Mouse (Mus musculus): Measurements from ENCODE around the gene Cpped1. TPM values are rescaled to one million over a fixed set of nuclear protein-coding genes. Genes with fewer than 3 reads are reported as not detected.

Gene Cpped1
- total and polyA plus RNA-seq, 3 experiments: 12.4 to 23.9 (median 16.8) TPM

DNA sequence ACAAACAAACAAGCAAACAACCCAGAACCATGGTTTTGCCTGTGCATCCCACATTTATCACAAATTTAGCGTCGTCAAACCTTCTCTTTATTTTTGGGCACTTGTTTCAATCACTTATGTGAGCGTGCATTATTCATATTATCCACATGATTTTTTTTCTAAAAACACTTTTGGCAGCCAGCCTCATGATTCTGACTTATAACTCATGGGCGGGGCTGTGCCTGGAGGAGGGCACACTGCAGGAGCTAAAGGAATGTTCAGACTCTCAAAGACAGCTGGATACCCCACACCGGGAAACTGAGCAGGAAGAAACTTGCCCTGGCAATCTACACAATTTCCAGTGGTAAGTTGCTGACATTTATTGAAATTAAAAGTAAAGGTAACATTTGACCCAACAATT lies 131.1 kb downstream of the Cpped1 start:
- 0 out of 2 replicates have a peak, but pooled peaks cover 4% of the 10 kb centered on the region for H3K4me1 ChIP-seq (ENCODE audit: insufficient read depth, low read depth, low read length)
- DNase-seq (ENCODE audit: low spot score) (no peak), ATAC-seq (ENCODE audit: extremely low read depth, insufficient number of reproducible peaks, low FRiP score, poor library complexity, severe bottlenecking) (no peak)
- peaks cover 6% of the 10 kb centered on the region for H3K27me3 ChIP-seq (ENCODE audit: insufficient read depth, low read length)
- H3K4me3 ChIP-seq (ENCODE audit: low read depth, low read length): no peak overlapping the region
- no peaks in the 10 kb centered on the region for H3K9me3 ChIP-seq (replicated peaks)
- no peaks in the 10 kb centered on the region for H3K36me3 ChIP-seq (replicated peaks)
- TF ChIP-seq GATA1 (IDR thresholded peaks at IDR 0.05; ENCODE audit: borderline replicate concordance, low read length) (no peak), TAL1 (conservative IDR thresholded peaks at IDR 0.05; ENCODE audit: low read depth, low read length) (no peak), POLR2AphosphoS5 (IDR thresholded peaks at IDR 0.05; ENCODE audit: insufficient replicate concordance, low read depth, low read length) (no peak), GATA2 (IDR thresholded peaks at IDR 0.05; ENCODE audit: borderline replicate concordance, low read depth, low read length) (no peak), CTCF (IDR thresholded peaks at IDR 0.05; ENCODE audit: low read depth, low read length) (no peak)

DNA sequence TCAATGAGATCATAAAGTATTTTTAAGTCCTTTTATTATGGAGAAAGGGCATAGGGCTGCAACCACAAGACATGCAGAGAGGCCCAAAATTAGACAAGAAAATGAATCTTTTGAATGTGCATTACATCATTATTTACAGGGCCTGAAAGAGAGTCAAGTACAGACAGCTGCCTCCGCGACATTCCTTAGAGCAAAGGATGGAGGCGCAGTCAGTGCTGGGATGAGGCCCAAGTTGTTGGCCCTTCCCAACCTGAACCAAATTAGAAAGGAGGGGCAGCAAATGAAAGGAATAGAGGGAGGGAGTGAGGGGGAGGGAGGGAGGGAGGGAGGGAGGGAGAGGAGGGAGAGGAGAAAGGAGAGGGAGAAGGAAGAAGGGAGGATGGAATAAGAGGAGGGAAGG lies 132.7 kb downstream of the Cpped1 start:
- ATAC-seq (ENCODE audit: extremely low read depth, insufficient number of reproducible peaks, low FRiP score, poor library complexity, severe bottlenecking) (no peak), DNase-seq (ENCODE audit: low spot score) (no peak)
- Histone ChIP-seq H3K4me1 (ENCODE audit: insufficient read depth, low read depth, low read length) (no peaks in the 10 kb centered on the region), H3K36me3 (replicated peaks) (no peaks in the 10 kb centered on the region), H3K9me3 (replicated peaks) (0 out of 2 replicates have a peak, but pooled peaks cover 2% of the 10 kb centered on the region), H3K27me3 (ENCODE audit: insufficient read depth, low read length) (peaks cover 6% of the 10 kb centered on the region), H3K4me3 (ENCODE audit: low read depth, low read length) (no peak overlapping the region)
- TF ChIP-seq CTCF (IDR thresholded peaks at IDR 0.05; ENCODE audit: low read depth, low read length) (no peak), TAL1 (conservative IDR thresholded peaks at IDR 0.05; ENCODE audit: low read depth, low read length) (no peak), GATA2 (IDR thresholded peaks at IDR 0.05; ENCODE audit: borderline replicate concordance, low read depth, low read length) (no peak), POLR2AphosphoS5 (IDR thresholded peaks at IDR 0.05; ENCODE audit: insufficient replicate concordance, low read depth, low read length) (no peak), GATA1 (IDR thresholded peaks at IDR 0.05; ENCODE audit: borderline replicate concordance, low read length) (no peak)

DNA sequence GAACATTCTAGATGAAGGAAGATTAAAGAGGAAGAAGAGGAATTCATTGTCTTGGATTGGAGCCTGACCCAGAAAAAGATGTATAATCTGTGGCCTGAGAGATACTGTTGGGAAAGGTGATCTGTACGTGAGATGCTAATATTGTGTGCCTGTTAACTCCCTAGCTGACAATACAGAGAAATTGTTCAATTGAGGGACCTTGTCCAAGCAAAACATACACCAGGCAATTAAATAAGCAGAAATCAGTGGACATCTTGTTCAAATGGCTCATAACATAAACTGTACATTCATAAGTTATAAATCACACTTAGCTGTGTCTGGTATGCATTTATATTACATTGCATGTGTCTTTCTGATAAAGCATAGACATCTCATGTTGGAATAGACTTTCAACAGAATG lies 134.9 kb downstream of the Cpped1 start:
- Histone ChIP-seq H3K36me3 (replicated peaks) (no peaks in the 10 kb centered on the region), H3K4me1 (ENCODE audit: insufficient read depth, low read depth, low read length) (no peaks in the 10 kb centered on the region), H3K4me3 (ENCODE audit: low read depth, low read length) (no peak overlapping the region), H3K27me3 (ENCODE audit: insufficient read depth, low read length) (peaks cover 5% of the 10 kb centered on the region), H3K9me3 (replicated peaks) (peaks cover 16% of the 10 kb centered on the region)
- no peak for TF ChIP-seq TAL1 (conservative IDR thresholded peaks at IDR 0.05; ENCODE audit: low read depth, low read length)
- TF ChIP-seq POLR2AphosphoS5 (IDR thresholded peaks at IDR 0.05; ENCODE audit: insufficient replicate concordance, low read depth, low read length): no peak
- TF ChIP-seq CTCF (IDR thresholded peaks at IDR 0.05; ENCODE audit: low read depth, low read length): no peak
- no peak for TF ChIP-seq GATA2 (IDR thresholded peaks at IDR 0.05; ENCODE audit: borderline replicate concordance, low read depth, low read length)
- TF ChIP-seq GATA1 (IDR thresholded peaks at IDR 0.05; ENCODE audit: borderline replicate concordance, low read length): no peak
- DNase-seq (ENCODE audit: low spot score) (no peak), ATAC-seq (ENCODE audit: extremely low read depth, insufficient number of reproducible peaks, low FRiP score, poor library complexity, severe bottlenecking) (no peak)

DNA sequence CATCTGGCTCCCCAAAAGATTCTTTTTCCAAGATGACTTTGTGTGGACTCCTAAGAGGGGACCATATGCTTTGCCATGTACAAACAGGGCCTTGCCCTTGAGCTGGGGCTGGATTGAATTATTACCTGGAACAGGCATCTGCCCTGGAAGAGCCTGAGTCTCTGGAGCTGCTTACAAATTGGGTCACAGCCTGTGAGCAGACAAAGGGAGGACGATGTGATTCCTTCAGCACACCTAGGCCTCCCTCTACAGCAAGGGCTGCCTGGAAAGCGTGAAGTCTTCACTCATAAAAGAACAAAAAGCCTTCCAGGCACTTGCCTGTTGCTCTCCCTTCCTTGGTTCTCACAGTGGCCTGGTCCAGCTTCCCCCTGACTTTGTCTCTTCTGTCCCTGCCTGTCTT lies 136.9 kb downstream of the Cpped1 start:
- H3K27me3 ChIP-seq (ENCODE audit: insufficient read depth, low read length): no peaks in the 10 kb centered on the region; the same call in 1 of the 2 replicates
- TF ChIP-seq CTCF (IDR thresholded peaks at IDR 0.05; ENCODE audit: low read depth, low read length) (no peak), POLR2AphosphoS5 (IDR thresholded peaks at IDR 0.05; ENCODE audit: insufficient replicate concordance, low read depth, low read length) (no peak), TAL1 (conservative IDR thresholded peaks at IDR 0.05; ENCODE audit: low read depth, low read length) (no peak), GATA2 (IDR thresholded peaks at IDR 0.05; ENCODE audit: borderline replicate concordance, low read depth, low read length) (no peak), GATA1 (IDR thresholded peaks at IDR 0.05; ENCODE audit: borderline replicate concordance, low read length) (no peak)
- no peak for DNase-seq (ENCODE audit: low spot score)
- peaks cover 19% of the 10 kb centered on the region for H3K9me3 ChIP-seq (replicated peaks)
- no peaks in the 10 kb centered on the region for H3K4me1 ChIP-seq (ENCODE audit: insufficient read depth, low read depth, low read length)
- H3K4me3 ChIP-seq (ENCODE audit: low read depth, low read length): no peak overlapping the region
- ATAC-seq (ENCODE audit: extremely low read depth, insufficient number of reproducible peaks, low FRiP score, poor library complexity, severe bottlenecking): no peak
- no peaks in the 10 kb centered on the region for H3K36me3 ChIP-seq (replicated peaks)

DNA sequence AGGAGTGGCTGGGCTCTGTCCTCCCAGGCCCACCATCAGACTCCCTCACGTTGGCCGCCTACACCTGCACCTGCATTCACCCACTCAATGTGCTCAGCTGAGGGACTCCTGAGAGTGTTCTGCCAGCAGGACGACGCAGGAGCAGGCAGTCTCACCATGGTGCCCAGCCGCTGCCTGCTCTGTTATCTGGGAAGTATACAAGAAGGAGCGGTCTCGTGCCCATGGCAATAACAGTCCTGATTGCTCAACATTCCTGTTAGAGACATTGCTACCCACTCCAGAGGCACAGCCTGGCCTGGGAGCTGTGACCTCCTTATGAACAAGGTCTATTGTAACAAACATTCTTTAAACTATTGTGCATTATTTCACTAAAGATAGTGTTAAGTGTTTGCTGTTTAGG lies 151.3 kb downstream of the Cpped1 start:
- TF ChIP-seq CTCF (IDR thresholded peaks at IDR 0.05; ENCODE audit: low read depth, low read length) (no peak), GATA2 (IDR thresholded peaks at IDR 0.05; ENCODE audit: borderline replicate concordance, low read depth, low read length) (no peak)
- Histone ChIP-seq H3K27me3 (ENCODE audit: insufficient read depth, low read length) (peaks cover 4% of the 10 kb centered on the region; the same call in 1 of the 2 replicates), H3K4me3 (ENCODE audit: low read depth, low read length) (no peak overlapping the region), H3K4me1 (ENCODE audit: insufficient read depth, low read depth, low read length) (no peaks in the 10 kb centered on the region), H3K9me3 (replicated peaks) (no peaks in the 10 kb centered on the region), H3K36me3 (replicated peaks) (no peaks in the 10 kb centered on the region)
- ATAC-seq (ENCODE audit: extremely low read depth, insufficient number of reproducible peaks, low FRiP score, poor library complexity, severe bottlenecking): no peak
- no peak for DNase-seq (ENCODE audit: low spot score)

DNA sequence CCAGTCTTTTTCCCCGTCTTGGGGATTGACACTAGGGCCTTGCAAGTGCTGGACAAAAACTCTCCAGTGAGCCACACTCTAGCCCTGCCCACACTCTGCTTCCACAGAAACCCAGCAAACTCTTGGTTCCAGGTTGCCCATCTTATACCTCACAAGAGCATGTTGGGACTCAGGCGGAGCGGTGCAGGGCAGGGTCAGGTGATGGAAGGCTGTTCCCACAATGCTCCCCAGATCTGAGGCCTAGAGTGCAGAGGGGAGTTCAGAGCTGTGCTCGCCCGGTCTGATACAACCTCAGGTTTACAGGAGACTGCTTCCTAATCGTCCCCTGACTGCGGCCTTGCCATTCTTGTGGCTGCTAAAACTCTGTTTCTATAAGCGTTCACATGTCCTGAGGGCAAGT lies 151.8 kb downstream of the Cpped1 start:
- H3K4me3 ChIP-seq (ENCODE audit: low read depth, low read length): no peak overlapping the region
- no peaks in the 10 kb centered on the region for H3K4me1 ChIP-seq (ENCODE audit: insufficient read depth, low read depth, low read length)
- H3K27me3 ChIP-seq (ENCODE audit: insufficient read depth, low read length): peaks cover 4% of the 10 kb centered on the region; the same call in 1 of the 2 replicates
- no peaks in the 10 kb centered on the region for H3K36me3 ChIP-seq (replicated peaks)
- no peak for TF ChIP-seq POLR2AphosphoS5 (IDR thresholded peaks at IDR 0.05; ENCODE audit: insufficient replicate concordance, low read depth, low read length)
- TF ChIP-seq CTCF (IDR thresholded peaks at IDR 0.05; ENCODE audit: low read depth, low read length): no peak
- TF ChIP-seq GATA1 (IDR thresholded peaks at IDR 0.05; ENCODE audit: borderline replicate concordance, low read length): no peak
- TF ChIP-seq GATA2 (IDR thresholded peaks at IDR 0.05; ENCODE audit: borderline replicate concordance, low read depth, low read length): no peak
- no peak for TF ChIP-seq TAL1 (conservative IDR thresholded peaks at IDR 0.05; ENCODE audit: low read depth, low read length)
- no peaks in the 10 kb centered on the region for H3K9me3 ChIP-seq (replicated peaks)
- DNase-seq (ENCODE audit: low spot score) (no peak), ATAC-seq (ENCODE audit: extremely low read depth, insufficient number of reproducible peaks, low FRiP score, poor library complexity, severe bottlenecking) (no peak)
